Mouse (Mus musculus) embryonic facial prominence, embryonic 12.5 days (tissue): Measurements from ENCODE around the gene Plpp6. TPM values are rescaled to one million over a fixed set of nuclear protein-coding genes. Genes with fewer than 3 reads are reported as not detected.
"Not testable (repeated sequence)": the region's sequence is repeated elsewhere in the genome, so short reads cannot be mapped to it uniquely, and the experiment has no call there.

Experiments used
- ATAC-seq: fragments of 200-750 bp; cut with Nextera tagmentation; 2 replicates; pipeline ENCODE4 v1.8.0; 2017; ENCODE audit not compliant: insufficient number of reproducible peaks, insufficient read depth, low FRiP score, low TSS enrichment
- H3K27ac ChIP-seq: fragments of 300-500 bp; sonication (generic); 2 replicates; pipeline ENCODE4 v1.5.1; 2016; ENCODE audit warnings: mild to moderate bottlenecking
- H3K27me3 ChIP-seq: fragments of 300-500 bp; sonication (generic); 2 replicates; pipeline ENCODE4 v1.6.1; 2016; ENCODE audit warnings: mild to moderate bottlenecking, moderate library complexity
- H3K36me3 ChIP-seq: fragments of 300-500 bp; sonication (generic); 2 replicates; pipeline ENCODE4 v1.6.1; 2016; ENCODE audit warnings: mild to moderate bottlenecking
- H3K4me1 ChIP-seq: fragments of 300-500 bp; sonication (generic); 2 replicates; pipeline ENCODE4 v1.6.1; 2016
- H3K4me2 ChIP-seq: fragments of 300-500 bp; sonication (generic); replicated peaks from 2 replicates; pipeline ENCODE4 v1.6.1; 2016; ENCODE audit warnings: mild to moderate bottlenecking, moderate library complexity
- H3K4me3 ChIP-seq: fragments of 300-500 bp; sonication (generic); 2 replicates; pipeline ENCODE4 v1.5.1; 2016; ENCODE audit warnings: mild to moderate bottlenecking
- H3K9ac ChIP-seq: fragments of 300-500 bp; sonication (generic); 2 replicates; pipeline ENCODE4 v1.6.1; 2016; ENCODE audit warnings: mild to moderate bottlenecking, moderate library complexity
- H3K9me3 ChIP-seq: fragments of 300-500 bp; sonication (generic); 2 replicates; pipeline ENCODE4 v1.6.1; 2016; ENCODE audit warnings: mild to moderate bottlenecking, moderate library complexity
- WGBS: fragments of 180-500 bp; shearing (Covaris S2); methylation state at CpG from one replicate; pipeline ENCODE4 v1.1.7; 2016; 5-methylcytosine and 5-hydroxymethylcytosine counted together
- polyA plus RNA-seq: library from polyadenylated mRNA; unstranded; fragments of >200 nt; fragmentation: Nextera tagmentation; extraction: Ambion mirVana; gene quantifications from 2 replicates; pipeline ENCODE4 v1.2.1, GENCODE M21; 2016

Plpp6 gene
- polyA plus RNA-seq, 1 experiment from 2014 or later: 7.7 TPM

GRCm38 (mm10) chr19:28989515-28989914, 25.8 kb downstream of the Plpp6 start:
- Histone ChIP-seq H3K4me3 (peak overlapping the region; percentile 97), H3K36me3 (peaks cover 7% of the 10 kb centered on the region), H3K9ac (peak overlapping the region; percentile 93), H3K4me1 (peaks cover 7% of the 10 kb centered on the region), H3K27ac (0 out of 2 replicates have a peak overlapping the region, but pooled peaks have one; percentile 83), H3K9me3 (no peaks in the 10 kb centered on the region), H3K4me2 (peak overlapping the region; percentile 79), H3K27me3 (no peaks in the 10 kb centered on the region)
- 70% methylated on average over 8 of the region's 8 CpGs for WGBS
- no peak for ATAC-seq

- H3K27ac ChIP-seq: peak within 1 kb of the TSS; percentile 83
- under 1% methylated on average over 37 of the region's 37 CpGs for WGBS
- ATAC-seq: peak; percentile 97
Measured at GRCm38 (mm10) chr19:28990194-28990589, 26.4 kb downstream of the Plpp6 start, which contains the start of gene Cdc37l1. Gene Cdc37l1 (plus strand): TSS chr19:28990352.

GRCm38 (mm10) chr19:28990590-28991221, 27.0 kb downstream of the Plpp6 start:
- no peaks in the 10 kb centered on the region for H3K9me3 ChIP-seq
- H3K27ac ChIP-seq: peak overlapping the region; percentile 83
- peaks cover 19% of the 10 kb centered on the region for H3K36me3 ChIP-seq
- no peaks in the 10 kb centered on the region for H3K27me3 ChIP-seq
- WGBS: 1% methylated on average over 41 of the region's 41 CpGs
- ATAC-seq: no peak; the same call in 1 of the 2 replicates
- peaks cover 7% of the 10 kb centered on the region for H3K4me1 ChIP-seq
- H3K9ac ChIP-seq: peak overlapping the region; percentile 93
- H3K4me3 ChIP-seq: peak overlapping the region; percentile 97
- peak overlapping the region; percentile 79 for H3K4me2 ChIP-seq

More at GRCm38 (mm10) chr19:28990194-28990589, 26.4 kb downstream of the Plpp6 start, which contains the start of gene Cdc37l1:
- H3K4me3 ChIP-seq: peak within 1 kb of the TSS; percentile 97
- peak within 1 kb of the TSS; percentile 79 for H3K4me2 ChIP-seq
- peaks cover 7% of the 10 kb centered on the region for H3K4me1 ChIP-seq
- H3K36me3 ChIP-seq: peaks cover 13% of the 10 kb centered on the region
- H3K9me3 ChIP-seq: no peaks in the 10 kb centered on the region
- peak within 1 kb of the TSS; percentile 93 for H3K9ac ChIP-seq
- no peaks in the 10 kb centered on the region for H3K27me3 ChIP-seq

GRCm38 (mm10) chr19:28991391-28991790, 27.6 kb downstream of the Plpp6 start:
- 66% methylated on average over 5 of the region's 5 CpGs for WGBS
- Histone ChIP-seq H3K9ac (peak overlapping the region; percentile 93; the same call in 1 of the 2 replicates), H3K4me1 (peaks cover 7% of the 10 kb centered on the region), H3K27ac (no peak overlapping the region), H3K36me3 (peaks cover 24% of the 10 kb centered on the region), H3K4me3 (peak overlapping the region; percentile 97), H3K9me3 (no peaks in the 10 kb centered on the region), H3K27me3 (no peaks in the 10 kb centered on the region), H3K4me2 (peak overlapping the region; percentile 79)
- no peak for ATAC-seq

GRCm38 (mm10) chr19:28994870-28995269, 31.1 kb downstream of the Plpp6 start:
- no peak overlapping the region for H3K27ac ChIP-seq
- H3K4me2 ChIP-seq: no peak overlapping the region
- H3K9me3 ChIP-seq: no peaks in the 10 kb centered on the region
- no peaks in the 10 kb centered on the region for H3K27me3 ChIP-seq
- no peak overlapping the region for H3K9ac ChIP-seq
- H3K36me3 ChIP-seq: peaks cover 38% of the 10 kb centered on the region
- no peak overlapping the region for H3K4me3 ChIP-seq
- ATAC-seq: no peak
- peaks cover 7% of the 10 kb centered on the region for H3K4me1 ChIP-seq
- 90% methylated on average over 7 of the region's 7 CpGs for WGBS

GRCm38 (mm10) chr19:28995366-28995765, 31.6 kb downstream of the Plpp6 start:
- Histone ChIP-seq H3K27ac (no peak overlapping the region), H3K36me3 (peaks cover 43% of the 10 kb centered on the region)
- 96% methylated on average over 5 of the region's 5 CpGs for WGBS

GRCm38 (mm10) chr19:28997976-28998630, 34.4 kb downstream of the Plpp6 start:
- Histone ChIP-seq H3K27me3 (no peaks in the 10 kb centered on the region), H3K4me2 (no peak overlapping the region), H3K4me1 (no peaks in the 10 kb centered on the region), H3K4me3 (no peak overlapping the region), H3K36me3 (peaks cover 59% of the 10 kb centered on the region), H3K9me3 (no peaks in the 10 kb centered on the region), H3K27ac (no peak overlapping the region), H3K9ac (no peak overlapping the region)
- no peak for ATAC-seq
- WGBS: 83% methylated on average over 4 of the region's 4 CpGs

More at GRCm38 (mm10) chr19:28995366-28995765, 31.6 kb downstream of the Plpp6 start:
- no peaks in the 10 kb centered on the region for H3K9me3 ChIP-seq
- H3K27me3 ChIP-seq: no peaks in the 10 kb centered on the region
- no peak overlapping the region for H3K4me3 ChIP-seq
- H3K4me1 ChIP-seq: peaks cover 7% of the 10 kb centered on the region
- H3K9ac ChIP-seq: no peak overlapping the region
- H3K4me2 ChIP-seq: no peak overlapping the region
- ATAC-seq: no peak

GRCm38 (mm10) chr19:29000321-29000720, 36.6 kb downstream of the Plpp6 start:
- not testable (repeated sequence) for H3K27me3 ChIP-seq, H3K9me3 ChIP-seq, H3K4me2 ChIP-seq, H3K4me1 ChIP-seq, ATAC-seq, H3K27ac ChIP-seq, H3K9ac ChIP-seq, H3K4me3 ChIP-seq
- H3K36me3 ChIP-seq: peaks cover 48% of the 10 kb centered on the region
- 97% methylated on average over 16 of the region's 16 CpGs for WGBS

- Histone ChIP-seq H3K27ac (no peak overlapping the region), H3K9ac (no peak overlapping the region), H3K27me3 (no peaks in the 10 kb centered on the region), H3K36me3 (peaks cover 38% of the 10 kb centered on the region), H3K4me2 (no peak overlapping the region), H3K4me3 (no peak overlapping the region), H3K4me1 (no peaks in the 10 kb centered on the region), H3K9me3 (no peaks in the 10 kb centered on the region)
- no peak for ATAC-seq
- WGBS: 84% methylated on average over 3 of the region's 3 CpGs
Measured at GRCm38 (mm10) chr19:29008069-29008706, 44.4 kb downstream of the Plpp6 start.

GRCm38 (mm10) chr19:29009046-29009445, 45.3 kb downstream of the Plpp6 start:
- 92% methylated on average over 11 of the region's 11 CpGs for WGBS
- peaks cover 44% of the 10 kb centered on the region for H3K36me3 ChIP-seq
- H3K9ac ChIP-seq: no peak overlapping the region

GRCm38 (mm10) chr19:29011355-29011990, 47.7 kb downstream of the Plpp6 start:
- H3K27ac ChIP-seq: no peak overlapping the region
- ATAC-seq: no peak
- no peak overlapping the region for H3K4me2 ChIP-seq
- no peaks in the 10 kb centered on the region for H3K4me1 ChIP-seq
- H3K27me3 ChIP-seq: no peaks in the 10 kb centered on the region
- no peak overlapping the region for H3K9ac ChIP-seq
- peaks cover 55% of the 10 kb centered on the region for H3K36me3 ChIP-seq
- WGBS: 88% methylated on average over 12 of the region's 12 CpGs
- no peak overlapping the region for H3K4me3 ChIP-seq
- H3K9me3 ChIP-seq: no peaks in the 10 kb centered on the region

More at GRCm38 (mm10) chr19:29009046-29009445, 45.3 kb downstream of the Plpp6 start:
- H3K4me1 ChIP-seq: no peaks in the 10 kb centered on the region
- H3K27ac ChIP-seq: no peak overlapping the region
- H3K9me3 ChIP-seq: no peaks in the 10 kb centered on the region
- no peak overlapping the region for H3K4me3 ChIP-seq
- no peaks in the 10 kb centered on the region for H3K27me3 ChIP-seq
- no peak overlapping the region for H3K4me2 ChIP-seq
- ATAC-seq: no peak
